Mouse (Mus musculus): ENCODE measurements at regions not wholly inside any gene's neighbourhood (a gene's known extent, or its start where the extent isn't known, plus 50 kb on each side); places are given as distances from the start of the nearest gene placed in this dataset.
A peak's percentile ranks its signal among the peaks of the same experiment; 100 is the strongest.
"Not testable (repeated sequence)": the region's sequence is repeated elsewhere in the genome, so short reads cannot be mapped to it uniquely, and the experiment has no call there.

DNA sequence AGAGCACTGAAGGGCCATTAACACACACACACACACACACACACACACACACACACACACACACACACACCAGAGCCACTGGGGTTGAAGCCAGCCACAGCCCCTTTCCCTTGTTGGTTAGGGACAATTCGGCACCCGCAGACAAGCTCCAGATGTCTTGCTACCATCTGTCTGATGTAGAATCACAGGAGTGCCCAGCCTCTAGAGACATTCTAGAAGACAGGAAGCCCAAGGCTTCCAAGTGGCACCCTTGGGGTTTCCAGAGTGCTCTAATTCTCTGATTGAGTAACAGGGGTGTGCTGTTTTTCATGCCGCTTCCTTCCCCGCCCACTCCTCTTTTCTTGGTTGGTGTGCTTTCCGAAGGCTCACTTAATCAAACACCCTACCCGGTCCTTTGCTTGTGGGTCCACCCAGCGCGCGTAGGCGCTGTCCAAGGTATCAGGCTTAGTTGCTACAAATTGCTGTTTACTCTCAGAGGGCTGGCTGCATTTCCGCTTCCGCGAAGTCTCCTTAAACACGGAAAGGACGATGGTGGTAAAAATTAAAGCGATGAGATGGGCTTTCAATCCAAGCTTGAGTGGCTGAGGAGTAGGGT lies 59.5 kb upstream of the Zbtb18 start:
- DNase-seq (ENCODE audit: low read depth, low spot score): peak; percentile 78

- no peak for DNase-seq (ENCODE audit: low read depth, low spot score)
These were observed 60.0 kb upstream of the Zbtb18 start for GRCm38 (mm10) chr1:177382147-177382546.

GRCm38 (mm10) chr1:177378112-177378511 lies 64.0 kb upstream of the Zbtb18 start:
- DNase-seq (ENCODE audit: low read depth, low spot score): no peak

DNA sequence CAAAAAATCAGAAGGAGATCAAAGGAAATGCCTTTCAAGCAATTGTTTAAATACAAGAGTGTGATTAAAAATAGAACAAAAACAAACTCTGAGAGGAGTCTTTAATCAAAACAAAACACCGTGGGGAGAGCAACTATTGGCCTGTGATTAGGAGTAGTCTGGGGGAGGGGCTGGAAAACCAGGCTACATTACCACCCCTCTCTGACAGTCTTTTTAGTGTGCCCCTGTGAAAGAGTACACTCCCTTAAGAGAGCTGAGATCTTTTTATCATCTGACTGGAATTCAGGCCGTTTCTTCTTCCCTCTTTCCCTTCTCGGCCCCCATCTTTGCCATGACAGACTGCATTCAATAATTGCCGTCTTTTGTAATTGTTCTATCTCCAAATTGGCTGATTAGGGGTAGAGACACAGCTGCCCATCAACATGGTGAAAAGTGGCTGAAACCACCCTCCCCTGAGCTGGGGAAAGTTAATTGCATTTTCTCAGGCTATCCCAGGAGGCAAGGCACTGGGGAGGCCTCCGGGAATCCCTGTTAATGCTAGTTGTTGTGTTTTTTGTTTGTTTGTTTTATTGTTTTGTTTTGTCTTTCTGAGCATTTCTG lies 68.8 kb upstream of the Zbtb18 start:
- DNase-seq (ENCODE audit: low read depth, low spot score): no peak

GRCm38 (mm10) chr1:177372066-177372465 lies 70.1 kb upstream of the Zbtb18 start:
- no peak for DNase-seq (ENCODE audit: low read depth, low spot score)

DNA sequence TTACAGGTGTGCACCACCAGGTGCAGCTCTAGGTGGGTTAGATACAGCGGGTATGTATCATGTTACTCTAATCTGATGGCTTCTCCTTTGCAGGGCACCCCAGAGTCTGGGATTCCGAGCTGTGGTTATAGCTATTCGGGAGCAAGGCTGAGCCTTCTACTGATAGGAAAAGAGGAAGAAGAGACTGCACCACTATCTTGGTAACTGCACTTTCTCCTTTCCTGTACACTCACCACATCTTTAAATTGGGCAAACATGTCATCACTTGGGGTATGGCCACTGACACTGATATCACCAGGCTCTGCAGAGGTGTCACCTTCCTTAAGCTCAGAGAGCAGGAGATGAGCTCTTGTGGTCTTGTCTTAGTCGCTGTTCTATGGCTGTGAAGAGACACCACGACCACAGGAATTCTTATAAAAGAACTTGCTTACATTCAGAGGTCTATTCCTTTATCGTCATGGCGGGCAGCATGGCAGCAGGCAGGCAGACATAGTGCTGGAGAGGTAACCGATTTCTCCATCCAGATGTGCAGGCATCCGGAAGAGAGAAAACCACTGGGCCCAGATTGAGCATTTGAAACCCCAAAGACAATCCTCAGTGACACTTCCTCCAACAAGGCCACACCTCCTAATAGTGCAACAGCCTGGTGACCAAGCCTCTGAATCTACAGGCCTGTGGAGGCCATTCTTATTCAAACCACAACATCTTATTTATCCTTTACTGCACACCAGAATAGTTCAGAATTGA lies 74.1 kb upstream of the Zbtb18 start:
- no peak for DNase-seq (ENCODE audit: low read depth, low spot score)

GRCm38 (mm10) chr1:177366914-177367313 lies 75.2 kb upstream of the Zbtb18 start:
- no peak for DNase-seq (ENCODE audit: low read depth, low spot score)

- DNase-seq (ENCODE audit: low read depth, low spot score): no peak
These were observed 75.7 kb upstream of the Zbtb18 start for GRCm38 (mm10) chr1:177366475-177366874.

DNA sequence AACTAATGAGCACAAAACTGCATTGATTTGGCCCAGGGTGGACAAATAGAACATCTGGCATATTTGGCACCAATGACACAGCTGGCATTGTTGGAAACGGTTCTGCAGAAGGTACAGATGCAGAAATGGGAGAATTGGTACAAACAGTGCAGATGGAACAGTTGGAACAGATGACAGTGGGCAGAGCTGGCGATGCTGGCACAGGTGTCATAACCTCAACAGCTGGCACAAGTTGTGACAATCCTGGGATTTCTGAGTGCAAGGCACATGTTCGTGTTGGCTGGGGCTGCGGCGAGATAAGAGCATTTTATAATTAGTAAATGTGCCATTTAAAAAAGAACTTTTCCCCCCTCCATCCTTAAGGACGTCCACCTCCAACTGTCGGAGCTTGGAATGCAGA lies 77.8 kb upstream of the Zbtb18 start:
- no peak for DNase-seq (ENCODE audit: low read depth, low spot score)

GRCm38 (mm10) chr1:177362398-177362797 lies 79.8 kb upstream of the Zbtb18 start:
- DNase-seq (ENCODE audit: low read depth, low spot score): no peak

GRCm38 (mm10) chr1:177348400-177349092 lies 90.5 kb upstream of the Akt3 start:
- no peak for DNase-seq (ENCODE audit: low read depth, low spot score)

GRCm38 (mm10) chr1:177347208-177347607 lies 89.2 kb upstream of the Akt3 start:
- DNase-seq (ENCODE audit: low read depth, low spot score): no peak

- DNase-seq (ENCODE audit: low read depth, low spot score): no peak
These were observed 88.5 kb upstream of the Akt3 start for GRCm38 (mm10) chr1:177346540-177346939.

- no peak for DNase-seq (ENCODE audit: low read depth, low spot score)
These were observed 87.5 kb upstream of the Akt3 start for GRCm38 (mm10) chr1:177345540-177345939.

- DNase-seq (ENCODE audit: low read depth, low spot score): no peak
These were observed 85.9 kb upstream of the Akt3 start for GRCm38 (mm10) chr1:177343949-177344348.

- DNase-seq (ENCODE audit: low read depth, low spot score): peak; percentile 30
These were observed 85.1 kb upstream of the Akt3 start for GRCm38 (mm10) chr1:177343121-177343520.

DNA sequence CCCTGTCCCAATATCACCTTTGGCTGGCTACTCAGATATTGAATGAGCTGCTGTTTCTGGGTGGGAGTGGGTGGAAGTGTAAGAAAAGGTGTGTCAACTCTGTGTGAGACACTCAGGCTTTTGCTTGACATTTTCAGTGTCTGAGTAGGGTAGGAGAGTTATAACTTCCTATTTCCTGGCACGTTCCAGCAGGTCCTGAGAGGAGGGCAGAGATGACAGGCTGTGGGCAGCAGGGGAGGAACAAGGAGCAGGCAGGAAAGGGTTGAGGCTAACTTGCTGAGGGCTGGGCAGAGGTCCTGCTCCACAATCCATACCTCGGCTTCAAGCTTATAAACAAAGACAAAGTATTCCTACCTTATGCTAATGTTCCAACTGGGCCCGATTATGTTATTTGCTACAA lies 82.2 kb upstream of the Akt3 start:
- no peak for DNase-seq (ENCODE audit: low read depth, low spot score)

- DNase-seq (ENCODE audit: low read depth, low spot score): not testable (repeated sequence)
These were observed 81.3 kb upstream of the Akt3 start for GRCm38 (mm10) chr1:177339207-177339787.

GRCm38 (mm10) chr1:177338466-177339206 lies 80.6 kb upstream of the Akt3 start:
- peak; percentile 71 for DNase-seq (ENCODE audit: low read depth, low spot score)

DNA sequence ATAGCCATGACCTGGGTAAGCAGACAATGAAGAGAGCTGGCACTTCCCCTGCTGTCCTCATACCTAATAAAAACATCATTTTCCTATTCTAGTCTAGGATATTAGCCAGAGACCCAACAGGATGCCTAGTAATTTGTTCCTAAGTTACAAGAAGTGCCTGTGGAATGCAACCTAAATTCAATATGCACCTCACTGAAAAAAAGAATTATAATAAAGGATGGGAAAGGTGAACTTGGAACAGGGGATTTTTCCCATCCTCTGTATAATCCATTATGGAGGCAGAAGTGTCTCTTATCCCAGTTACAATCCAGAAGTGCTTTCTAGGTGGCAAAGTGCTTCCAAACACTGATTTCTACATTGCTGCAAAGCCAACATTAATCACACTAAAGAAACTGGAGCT lies 79.8 kb upstream of the Akt3 start:
- DNase-seq (ENCODE audit: low read depth, low spot score): no peak

DNA sequence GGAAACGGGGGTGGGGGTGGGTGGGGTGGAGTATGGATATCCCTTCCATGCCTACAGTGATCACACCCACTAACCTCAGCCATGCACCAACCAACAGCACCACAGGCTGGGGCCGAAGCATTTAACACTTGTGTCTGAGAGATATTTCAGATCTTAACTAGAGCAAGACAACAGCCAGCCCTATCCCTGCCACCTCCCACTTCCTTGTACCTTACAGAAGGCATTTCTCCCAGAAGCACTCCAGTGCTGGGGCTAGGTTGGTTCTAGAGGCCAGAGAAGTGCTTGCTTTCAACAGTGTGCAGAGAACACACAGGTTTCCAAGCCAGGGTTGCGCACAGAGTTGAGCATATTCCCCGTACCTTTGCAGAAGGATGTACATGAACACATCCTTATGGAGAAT lies 79.1 kb upstream of the Akt3 start:
- DNase-seq (ENCODE audit: low read depth, low spot score): no peak

All from mesoderm, embryonic 11.5 days (tissue).